Mouse (Mus musculus) macrophage (primary cell): ENCODE data around the gene Hao2. TPM values are rescaled to one million over a fixed set of nuclear protein-coding genes. Genes with fewer than 3 reads are reported as not detected.

ENCODE experiments used
- H3K27ac ChIP-seq: fragments of 350-480 bp; formaldehyde crosslinking; 2 replicates; pipeline ENCODE4 v1.9.0; 2021
- H3K36me3 ChIP-seq: fragments of 350-480 bp; formaldehyde crosslinking; 2 replicates; pipeline ENCODE4 v1.9.0; 2021; ENCODE audit errors: inconsistent target
- H3K4me3 ChIP-seq: fragments of 350-480 bp; formaldehyde crosslinking; 2 replicates; pipeline ENCODE4 v1.9.0; 2021; ENCODE audit errors: inconsistent target
- H3K79me2 ChIP-seq: fragments of 350-480 bp; formaldehyde crosslinking; 2 replicates; pipeline ENCODE4 v1.9.0; 2021; ENCODE audit errors: inconsistent target
- WGBS: methylation state at CpG from one replicate; pipeline ENCODE4 v1.1.7; 2026; ENCODE audit warnings: inconsistent platforms; ENCODE audit not compliant: missing documents; 5-methylcytosine and 5-hydroxymethylcytosine counted together
- polyA plus RNA-seq: library from polyadenylated mRNA; stranded (reverse); fragments of 250-400 nt; gene quantifications from 3 replicates; pipeline ENCODE4 v1.2.4, GENCODE M21; 2018; ENCODE audit warnings: inconsistent platforms

Gene Hao2
- polyA plus RNA-seq, 1 experiment from 2014 or later: not detected

DNA sequence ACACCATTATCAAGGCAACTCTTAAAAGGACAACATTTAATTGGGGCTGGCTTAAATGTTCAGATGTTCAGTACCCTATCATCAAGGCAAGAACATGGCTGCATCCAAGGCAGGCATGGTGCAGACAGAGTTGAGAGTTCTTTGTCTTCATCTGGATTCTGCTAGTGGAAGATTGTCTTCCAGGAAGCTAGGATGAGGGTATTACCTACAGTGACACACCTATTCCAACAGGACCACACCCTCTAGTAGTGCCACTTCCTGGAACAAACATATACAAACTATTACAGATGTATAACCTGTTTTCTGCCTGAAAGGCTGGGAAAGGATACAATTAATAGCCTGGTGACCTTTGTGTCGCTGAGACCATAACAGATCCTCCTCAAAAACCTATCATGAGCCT is 44.1 kb downstream of the Hao2 start:
- 77% methylated on average over 1 of the region's 1 CpGs for WGBS
- no peaks in the 10 kb centered on the region for H3K36me3 ChIP-seq
- H3K79me2 ChIP-seq: no peaks in the 10 kb centered on the region
- no peak overlapping the region for H3K4me3 ChIP-seq
- H3K27ac ChIP-seq: no peak overlapping the region

Other genes with a start within 250 kb of the Hao2 start
- gene Hsd3b2, start 168.7 kb downstream of the Hao2 start, polyA plus RNA-seq: not detected in 3 replicates
- gene Hsd3b3, start 130.1 kb downstream of the Hao2 start, polyA plus RNA-seq: not detected in 3 replicates
- not detected in 3 replicates for gene Hsd3b6, start 78.8 kb downstream of the Hao2 start, polyA plus RNA-seq
- gene Hsd3b1, start 33.4 kb downstream of the Hao2 start, polyA plus RNA-seq: not detected in 3 replicates
- gene Wars2, start 247.8 kb upstream of the Hao2 start, polyA plus RNA-seq: 2.9 to 3.9 TPM (median 3.4 TPM) in 3 replicates